Mouse (Mus musculus): Measurements from ENCODE around the gene Klhl41. TPM values are rescaled to one million over a fixed set of nuclear protein-coding genes. Genes with fewer than 3 reads are reported as not detected.
"Not testable (repeated sequence)": the region's sequence is repeated elsewhere in the genome, so short reads cannot be mapped to it uniquely, and the experiment has no call there.

The Klhl41 gene
- 0.12 and 0.23 TPM in 2 replicates for polyA plus RNA-seq (2015; fragmentation: Nextera tagmentation; extraction: Ambion mirVana)

DNA sequence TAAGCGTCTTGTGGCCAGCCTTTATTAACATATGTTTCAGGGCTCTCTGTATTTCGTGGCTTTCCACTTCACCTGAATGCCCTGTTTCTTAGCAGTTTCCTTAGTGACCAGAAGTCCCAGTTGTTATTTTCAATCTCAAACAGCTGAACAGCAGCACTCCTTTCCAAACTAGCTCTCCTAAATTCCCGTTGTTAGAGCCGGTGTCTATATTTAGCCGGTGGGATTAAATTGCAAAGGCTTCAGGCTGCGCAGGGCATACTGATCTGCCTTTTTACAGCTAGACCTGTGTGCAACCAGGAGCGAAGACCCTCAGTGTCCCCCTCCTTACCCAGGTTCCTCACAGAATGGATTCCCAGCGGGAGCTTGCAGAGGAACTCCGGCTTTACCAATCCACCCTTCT, at the start of gene Klhl41:
Klhl41 (plus strand) TSS at position 268 of the 400 bp plus-strand sequence.
- Histone ChIP-seq H3K4me2 (ENCODE audit: low read length) (no peak within 1 kb of the TSS), H3K36me3 (ENCODE audit: control insufficient read depth, insufficient read depth, low read length) (peaks cover 12% of the 10 kb centered on the region; the same call in 1 of the 2 replicates), H3K4me1 (ENCODE audit: control insufficient read depth, insufficient read depth, low read length) (no peaks in the 10 kb centered on the region), H3K9me3 (replicated peaks; ENCODE audit: control insufficient read depth, low read length, poor library complexity, severe bottlenecking) (no peaks in the 10 kb centered on the region), H3K27me3 (ENCODE audit: control insufficient read depth, insufficient read depth, low read depth, low read length) (no peaks in the 10 kb centered on the region), H3K27ac (ENCODE audit: low read length) (no peak within 1 kb of the TSS), H3K9ac (ENCODE audit: low read depth, low read length) (no peak within 1 kb of the TSS), H3K4me3 (ENCODE audit: low read depth, low read length) (no peak within 1 kb of the TSS)
- ATAC-seq: no peak
- WGBS: 88% methylated on average over 9 of the region's 9 CpGs

DNA sequence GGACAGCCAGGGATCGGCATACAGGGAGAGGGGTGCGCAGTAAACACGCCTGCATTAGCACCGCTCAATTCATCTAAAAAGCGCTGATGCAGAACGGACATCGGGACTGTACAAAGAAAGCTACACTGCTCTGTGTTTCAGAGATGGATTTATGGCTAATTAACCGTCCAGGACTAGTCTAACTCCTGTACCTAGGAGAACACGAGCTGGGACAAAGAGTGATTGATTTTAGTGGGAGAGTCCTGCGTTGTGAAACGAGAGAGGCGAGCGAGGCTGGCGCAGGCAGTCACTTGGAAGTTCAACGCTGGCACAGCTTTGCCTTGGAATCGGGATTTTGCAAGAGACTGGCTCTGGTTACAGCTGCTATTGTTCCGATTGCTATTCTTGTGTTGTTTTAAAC, 40.7 kb upstream of the Klhl41 start:
- Histone ChIP-seq H3K9ac (ENCODE audit: low read depth, low read length) (no peak overlapping the region), H3K9me3 (replicated peaks; ENCODE audit: control insufficient read depth, low read length, poor library complexity, severe bottlenecking) (no peaks in the 10 kb centered on the region), H3K27me3 (ENCODE audit: control insufficient read depth, insufficient read depth, low read depth, low read length) (0 out of 2 replicates have a peak, but pooled peaks cover 2% of the 10 kb centered on the region), H3K4me2 (ENCODE audit: low read length) (no peak overlapping the region), H3K27ac (ENCODE audit: low read length) (no peak overlapping the region), H3K4me3 (ENCODE audit: low read depth, low read length) (no peak overlapping the region), H3K4me1 (ENCODE audit: control insufficient read depth, insufficient read depth, low read length) (no peaks in the 10 kb centered on the region), H3K36me3 (ENCODE audit: control insufficient read depth, insufficient read depth, low read length) (no peaks in the 10 kb centered on the region)
- WGBS: 84% methylated on average over 17 of the region's 17 CpGs
- ATAC-seq: no peak

DNA sequence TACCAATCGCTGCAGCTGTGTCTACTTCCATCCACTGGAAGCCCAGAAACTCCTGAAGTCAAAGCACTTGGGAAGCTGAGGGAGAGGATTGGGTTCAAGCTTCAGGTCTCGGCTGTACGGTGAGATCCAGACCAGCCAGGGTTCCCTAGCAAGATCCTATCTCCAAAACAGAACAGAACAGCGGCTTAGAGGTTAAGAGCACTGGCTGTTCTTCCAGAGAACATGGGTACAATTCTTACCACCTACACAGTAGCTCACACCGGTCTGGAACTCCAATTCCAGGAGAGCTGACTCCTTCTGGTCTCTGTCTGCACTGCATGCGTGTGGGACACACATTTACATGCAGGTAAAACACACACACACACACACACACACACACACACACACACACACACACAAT, 40.0 kb upstream of the Klhl41 start:
- Histone ChIP-seq H3K9me3 (replicated peaks; ENCODE audit: control insufficient read depth, low read length, poor library complexity, severe bottlenecking) (no peaks in the 10 kb centered on the region), H3K4me1 (ENCODE audit: control insufficient read depth, insufficient read depth, low read length) (no peaks in the 10 kb centered on the region), H3K9ac (ENCODE audit: low read depth, low read length) (no peak overlapping the region), H3K27me3 (ENCODE audit: control insufficient read depth, insufficient read depth, low read depth, low read length) (0 out of 2 replicates have a peak, but pooled peaks cover 2% of the 10 kb centered on the region), H3K27ac (ENCODE audit: low read length) (no peak overlapping the region), H3K4me2 (ENCODE audit: low read length) (no peak overlapping the region), H3K36me3 (ENCODE audit: control insufficient read depth, insufficient read depth, low read length) (no peaks in the 10 kb centered on the region), H3K4me3 (ENCODE audit: low read depth, low read length) (no peak overlapping the region)
- WGBS: 91% methylated on average over 6 of the region's 6 CpGs
- no peak for ATAC-seq

DNA sequence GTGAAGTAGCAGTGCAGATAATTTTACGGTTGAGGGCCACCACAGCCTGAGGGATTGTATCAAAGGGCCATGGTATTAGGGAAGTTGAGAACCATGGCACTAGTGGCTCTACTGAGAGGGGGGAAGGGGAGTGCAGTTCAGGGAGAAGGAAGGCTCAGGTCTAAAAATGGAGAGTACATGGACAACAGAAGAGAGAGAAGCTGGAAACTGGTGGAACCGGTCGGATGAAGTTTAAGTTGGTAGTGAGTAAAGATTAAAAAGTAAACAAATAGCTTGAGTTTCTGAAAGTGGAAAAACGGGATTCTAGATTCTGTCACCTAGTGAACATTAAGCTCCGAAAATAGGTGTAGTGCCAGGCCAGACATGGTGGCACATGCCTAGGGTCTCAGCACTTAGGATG, 39.1 kb upstream of the Klhl41 start:
- no peak overlapping the region for H3K9ac ChIP-seq (ENCODE audit: low read depth, low read length)
- H3K4me3 ChIP-seq (ENCODE audit: low read depth, low read length): no peak overlapping the region
- WGBS: 96% methylated on average over 5 of the region's 5 CpGs

DNA sequence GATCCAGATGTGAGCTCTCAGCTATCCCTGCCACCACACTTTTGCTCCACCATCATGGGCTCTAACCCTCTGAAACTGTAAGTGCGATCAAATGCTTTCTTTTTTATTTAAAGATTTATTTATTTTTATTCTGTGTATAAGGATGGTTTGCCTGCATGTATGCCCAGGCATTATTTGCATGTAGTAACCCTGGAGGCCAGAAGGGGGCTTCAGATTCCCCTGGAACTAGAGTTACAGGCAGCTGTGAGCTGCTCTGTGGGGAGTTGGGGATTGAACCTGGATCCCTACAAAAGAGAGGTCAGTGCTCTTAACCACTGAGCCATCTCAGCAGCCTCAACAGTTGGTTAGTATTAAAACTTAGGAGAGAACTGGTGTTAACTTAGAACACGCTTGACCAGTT, 38.5 kb upstream of the Klhl41 start:
- 84% methylated on average over 2 of the region's 2 CpGs for whole genome bisulfite sequencing
- Histone ChIP-seq H3K27ac (ENCODE audit: low read length) (no peak overlapping the region), H3K4me1 (ENCODE audit: control insufficient read depth, insufficient read depth, low read length) (no peaks in the 10 kb centered on the region), H3K4me2 (ENCODE audit: low read length) (no peak overlapping the region), H3K4me3 (ENCODE audit: low read depth, low read length) (no peak overlapping the region), H3K9ac (ENCODE audit: low read depth, low read length) (no peak overlapping the region), H3K9me3 (replicated peaks; ENCODE audit: control insufficient read depth, low read length, poor library complexity, severe bottlenecking) (no peaks in the 10 kb centered on the region), H3K36me3 (ENCODE audit: control insufficient read depth, insufficient read depth, low read length) (no peaks in the 10 kb centered on the region), H3K27me3 (ENCODE audit: control insufficient read depth, insufficient read depth, low read depth, low read length) (0 out of 2 replicates have a peak, but pooled peaks cover 2% of the 10 kb centered on the region)
- no peak for ATAC-seq

More for the DNA sequence above, 39.1 kb upstream of the Klhl41 start:
- no peaks in the 10 kb centered on the region for H3K9me3 ChIP-seq (replicated peaks; ENCODE audit: control insufficient read depth, low read length, poor library complexity, severe bottlenecking)
- no peaks in the 10 kb centered on the region for H3K4me1 ChIP-seq (ENCODE audit: control insufficient read depth, insufficient read depth, low read length)
- no peak for ATAC-seq
- no peaks in the 10 kb centered on the region for H3K36me3 ChIP-seq (ENCODE audit: control insufficient read depth, insufficient read depth, low read length)
- no peak overlapping the region for H3K27ac ChIP-seq (ENCODE audit: low read length)
- 0 out of 2 replicates have a peak, but pooled peaks cover 2% of the 10 kb centered on the region for H3K27me3 ChIP-seq (ENCODE audit: control insufficient read depth, insufficient read depth, low read depth, low read length)
- H3K4me2 ChIP-seq (ENCODE audit: low read length): no peak overlapping the region

DNA sequence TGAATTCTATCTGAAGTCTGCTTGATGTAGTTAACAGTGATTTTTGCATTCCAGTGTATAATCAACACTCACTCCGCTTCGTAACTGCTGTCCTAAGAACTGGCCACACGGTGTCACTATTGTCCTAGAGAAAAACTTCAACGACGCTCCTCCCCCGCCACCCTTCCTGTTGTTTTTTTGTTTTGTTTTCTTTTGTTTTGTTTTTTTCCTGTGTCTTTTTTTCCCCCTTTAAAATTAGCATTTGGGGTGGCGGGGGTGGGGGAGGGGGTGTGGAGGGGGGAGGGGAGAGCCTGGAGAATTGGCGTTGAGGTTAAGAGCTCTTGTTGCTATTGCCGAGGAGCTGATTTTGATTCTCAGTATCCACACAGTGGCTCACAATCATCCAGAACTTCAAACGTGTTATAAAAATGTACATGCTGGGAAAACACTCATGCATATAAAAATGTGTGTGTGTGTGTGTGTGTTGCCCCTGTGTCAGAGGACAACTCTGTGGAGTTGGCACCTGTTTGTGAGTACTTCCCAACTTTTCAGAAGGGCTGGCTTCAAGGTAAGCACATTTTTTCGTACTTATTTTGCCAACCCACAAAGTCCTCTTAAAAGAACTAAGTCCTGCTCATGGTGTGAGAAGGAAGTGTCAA, 34.7 kb upstream of the Klhl41 start:
- no peak overlapping the region for H3K9ac ChIP-seq (ENCODE audit: low read depth, low read length)
- H3K36me3 ChIP-seq (ENCODE audit: control insufficient read depth, insufficient read depth, low read length): no peaks in the 10 kb centered on the region
- no peak overlapping the region for H3K27ac ChIP-seq (ENCODE audit: low read length)
- 0 out of 2 replicates have a peak, but pooled peaks have one; percentile 44 for ATAC-seq
- 12% methylated on average over 11 of the region's 11 CpGs for WGBS
- H3K9me3 ChIP-seq (replicated peaks; ENCODE audit: control insufficient read depth, low read length, poor library complexity, severe bottlenecking): no peaks in the 10 kb centered on the region
- H3K27me3 ChIP-seq (ENCODE audit: control insufficient read depth, insufficient read depth, low read depth, low read length): 0 out of 2 replicates have a peak, but pooled peaks cover 2% of the 10 kb centered on the region
- peak overlapping the region; percentile 3; the same call in 1 of the 2 replicates for H3K4me3 ChIP-seq (ENCODE audit: low read depth, low read length)
- H3K4me2 ChIP-seq (ENCODE audit: low read length): peak overlapping the region; percentile 41
- no peaks in the 10 kb centered on the region for H3K4me1 ChIP-seq (ENCODE audit: control insufficient read depth, insufficient read depth, low read length)

DNA sequence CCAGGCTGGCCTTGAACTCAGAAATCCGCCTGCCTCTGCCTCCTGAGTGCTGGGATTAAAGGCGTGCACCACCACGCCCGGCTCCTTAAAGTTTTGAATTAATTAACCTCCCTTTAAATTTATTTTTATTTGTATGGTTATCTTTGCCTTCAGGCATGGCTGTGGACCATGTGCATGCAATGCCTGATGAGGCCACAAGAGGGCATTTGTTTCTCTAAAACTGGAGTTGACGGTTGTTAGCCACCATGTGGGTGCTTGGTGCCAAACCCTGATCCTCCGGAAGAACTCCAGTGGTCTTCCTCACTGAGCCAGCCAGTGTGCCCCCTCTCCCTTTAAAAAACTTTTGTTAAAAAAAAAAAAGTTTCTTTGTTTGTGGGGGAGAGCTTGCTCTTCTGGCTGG, 34.1 kb upstream of the Klhl41 start:
- H3K9me3 ChIP-seq (replicated peaks; ENCODE audit: control insufficient read depth, low read length, poor library complexity, severe bottlenecking): no peaks in the 10 kb centered on the region
- 67% methylated on average over 6 of the region's 6 CpGs for WGBS
- no peak overlapping the region for H3K9ac ChIP-seq (ENCODE audit: low read depth, low read length)
- 0 out of 2 replicates have a peak, but pooled peaks have one; percentile 18 for ATAC-seq
- H3K27me3 ChIP-seq (ENCODE audit: control insufficient read depth, insufficient read depth, low read depth, low read length): 0 out of 2 replicates have a peak, but pooled peaks cover 2% of the 10 kb centered on the region
- no peak overlapping the region for H3K4me3 ChIP-seq (ENCODE audit: low read depth, low read length)
- H3K27ac ChIP-seq (ENCODE audit: low read length): no peak overlapping the region
- H3K4me2 ChIP-seq (ENCODE audit: low read length): no peak overlapping the region
- H3K36me3 ChIP-seq (ENCODE audit: control insufficient read depth, insufficient read depth, low read length): no peaks in the 10 kb centered on the region
- no peaks in the 10 kb centered on the region for H3K4me1 ChIP-seq (ENCODE audit: control insufficient read depth, insufficient read depth, low read length)

DNA sequence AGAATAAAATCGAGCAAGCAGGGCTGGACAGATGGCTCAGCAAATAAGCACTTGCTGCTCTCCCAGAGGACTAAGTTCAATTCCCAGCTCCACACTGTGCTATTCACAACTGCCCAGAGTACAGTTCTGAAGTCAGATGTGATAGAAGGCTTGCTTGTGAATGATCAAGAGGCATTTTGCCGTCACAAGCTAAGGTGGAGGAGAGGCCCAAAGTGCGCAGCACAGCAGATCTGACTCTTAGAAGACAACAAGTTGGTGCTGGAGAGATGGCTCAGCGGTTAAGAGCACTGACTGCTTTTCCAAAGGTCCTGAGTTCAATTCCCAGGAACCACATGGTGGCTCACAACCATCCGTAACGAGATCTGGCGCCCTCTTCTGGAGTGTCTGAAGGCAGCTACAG, 31.9 kb upstream of the Klhl41 start:
- not testable (repeated sequence) for H3K4me2 ChIP-seq (ENCODE audit: low read length); H3K27ac ChIP-seq (ENCODE audit: low read length); H3K4me3 ChIP-seq (ENCODE audit: low read depth, low read length); H3K9me3 ChIP-seq (replicated peaks; ENCODE audit: control insufficient read depth, low read length, poor library complexity, severe bottlenecking); ATAC-seq; H3K27me3 ChIP-seq (ENCODE audit: control insufficient read depth, insufficient read depth, low read depth, low read length); H3K4me1 ChIP-seq (ENCODE audit: control insufficient read depth, insufficient read depth, low read length); H3K36me3 ChIP-seq (ENCODE audit: control insufficient read depth, insufficient read depth, low read length); H3K9ac ChIP-seq (ENCODE audit: low read depth, low read length)
- 68% methylated on average over 7 of the region's 7 CpGs for WGBS

DNA sequence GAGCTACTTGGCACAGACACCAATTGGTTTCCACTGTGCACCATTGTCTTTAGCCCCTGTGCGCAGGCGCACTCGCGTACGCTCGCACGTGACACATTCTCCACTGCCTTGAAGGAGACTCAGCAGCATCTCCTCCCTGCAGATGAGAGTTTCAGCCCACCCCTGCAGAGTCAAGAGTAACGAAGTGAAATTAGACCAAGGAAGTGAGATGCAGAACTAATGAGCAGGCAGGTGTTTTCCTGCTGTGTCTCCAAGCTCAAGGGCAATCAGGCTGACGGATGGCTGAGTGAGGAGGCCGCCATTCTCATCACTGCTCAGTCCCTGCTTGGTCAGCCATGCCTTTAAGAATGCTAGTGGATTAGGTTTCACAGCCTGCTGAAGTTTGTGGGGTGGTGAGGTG, 29.8 kb upstream of the Klhl41 start:
- Histone ChIP-seq H3K36me3 (ENCODE audit: control insufficient read depth, insufficient read depth, low read length) (no peaks in the 10 kb centered on the region), H3K27me3 (ENCODE audit: control insufficient read depth, insufficient read depth, low read depth, low read length) (no peaks in the 10 kb centered on the region), H3K4me1 (ENCODE audit: control insufficient read depth, insufficient read depth, low read length) (no peaks in the 10 kb centered on the region), H3K9me3 (replicated peaks; ENCODE audit: control insufficient read depth, low read length, poor library complexity, severe bottlenecking) (no peaks in the 10 kb centered on the region), H3K4me2 (ENCODE audit: low read length) (no peak overlapping the region), H3K9ac (ENCODE audit: low read depth, low read length) (no peak overlapping the region), H3K27ac (ENCODE audit: low read length) (no peak overlapping the region), H3K4me3 (ENCODE audit: low read depth, low read length) (no peak overlapping the region)
- peak; percentile 43; the same call in 1 of the 2 replicates for ATAC-seq
- 50% methylated on average over 10 of the region's 10 CpGs for WGBS
